Mouse (Mus musculus) midbrain, embryonic 11.5 days (tissue): ENCODE data around the gene Lonp1. TPM values are rescaled to one million over a fixed set of nuclear protein-coding genes. Genes with fewer than 3 reads are reported as not detected.
"Not testable (repeated sequence)": the region's sequence is repeated elsewhere in the genome, so short reads cannot be mapped to it uniquely, and the experiment has no call there.

Experiments
- ATAC-seq: fragments of 200-750 bp; cut with Nextera tagmentation; 2 replicates; pipeline ENCODE4 v1.8.0; 2017; ENCODE audit warnings: moderate TSS enrichment, moderate library complexity; ENCODE audit not compliant: low FRiP score
- DNase-seq: peaks from one replicate; pipeline ENCODE4 v3.0.0; 2015; ENCODE audit warnings: low spot score; ENCODE audit errors: missing footprints
- H3K27ac ChIP-seq: fragments of 300-500 bp; sonication (generic); 2 replicates; pipeline ENCODE4 v1.5.1; 2014; ENCODE audit warnings: low read depth, low read length
- H3K27me3 ChIP-seq: fragments of 300-500 bp; sonication (generic); 2 replicates; pipeline ENCODE4 v1.6.1; 2014; ENCODE audit warnings: mild to moderate bottlenecking, low read length, moderate library complexity, mixed read lengths; ENCODE audit not compliant: control insufficient read depth, insufficient read depth
- H3K36me3 ChIP-seq: fragments of 300-500 bp; sonication (generic); 2 replicates; pipeline ENCODE4 v1.6.1; 2014; ENCODE audit warnings: mild to moderate bottlenecking, low read length, moderate library complexity, mixed read lengths; ENCODE audit not compliant: control insufficient read depth, insufficient read depth
- H3K4me1 ChIP-seq: fragments of 300-500 bp; sonication (generic); 2 replicates; pipeline ENCODE4 v1.6.1; 2014; ENCODE audit warnings: low read length; ENCODE audit not compliant: control insufficient read depth, insufficient read depth
- H3K4me2 ChIP-seq: fragments of 300-500 bp; sonication (generic); 2 replicates; pipeline ENCODE4 v1.6.1; 2014; ENCODE audit warnings: mild to moderate bottlenecking, moderate library complexity
- H3K4me3 ChIP-seq: fragments of 300-500 bp; sonication (generic); 2 replicates; pipeline ENCODE4 v1.5.1; 2014; ENCODE audit warnings: low read depth, low read length
- H3K9ac ChIP-seq: fragments of 300-500 bp; sonication (generic); 2 replicates; pipeline ENCODE4 v1.6.1; 2014; ENCODE audit warnings: low read length
- H3K9me3 ChIP-seq: fragments of 300-500 bp; sonication (generic); 2 replicates; pipeline ENCODE4 v1.6.1; 2016; ENCODE audit warnings: low read length; ENCODE audit not compliant: control insufficient read depth
- WGBS: fragments of 180-500 bp; shearing (Covaris S2); extraction: QIAGEN DNeasy Blood & Tissue Kit; methylation state at CpG from one replicate; pipeline ENCODE4 v1.1.7; 2014; 5-methylcytosine and 5-hydroxymethylcytosine counted together
- polyA plus RNA-seq: library from polyadenylated mRNA; unstranded; fragments of >200 nt; fragmentation: Nextera tagmentation; extraction: Ambion mirVana; gene quantifications from 2 replicates; pipeline ENCODE4 v1.2.1, GENCODE M21; 2014

Lonp1 gene
- polyA plus RNA-seq, 1 experiment from 2014 or later = 48.9 TPM

DNA sequence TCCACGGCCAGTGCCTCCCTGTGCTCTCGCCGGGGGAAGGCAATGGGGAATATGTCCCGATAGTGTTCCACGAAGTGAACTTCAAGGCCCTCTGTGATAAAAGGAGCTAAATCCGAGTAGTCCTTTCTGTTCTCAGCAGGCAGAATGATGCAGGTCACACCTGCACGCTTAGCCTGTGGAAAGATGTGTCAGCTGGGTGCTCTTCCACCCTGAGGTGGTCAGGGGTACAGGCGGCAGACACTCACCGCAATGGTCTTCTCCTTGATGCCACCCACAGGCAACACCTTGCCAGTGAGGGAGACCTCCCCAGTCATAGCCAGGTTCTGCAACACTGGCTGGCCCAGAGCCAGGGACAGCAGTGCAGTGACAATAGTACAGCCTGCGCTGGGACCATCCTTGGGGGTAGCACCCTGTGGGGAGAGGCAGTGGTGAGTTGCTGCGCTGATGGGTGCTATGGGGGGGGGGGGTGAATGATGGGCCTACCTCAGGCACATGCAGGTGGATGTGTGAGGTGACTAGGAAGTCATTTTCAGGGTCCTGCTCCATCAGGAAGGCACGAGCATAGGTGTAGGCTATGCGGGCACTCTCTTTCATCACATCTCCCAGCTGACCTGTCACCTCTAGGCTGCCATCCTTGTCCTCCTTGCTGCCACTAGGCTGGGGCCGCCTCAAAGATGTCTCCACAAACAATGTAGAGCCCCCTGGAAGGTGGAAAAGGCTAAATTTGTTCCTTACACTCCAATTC lies 12.1 kb downstream of the Lonp1 start:
- Histone ChIP-seq H3K4me2 (peak overlapping the region; percentile 85), H3K27me3 (no peaks in the 10 kb centered on the region), H3K4me1 (peaks cover 19% of the 10 kb centered on the region), H3K4me3 (peak overlapping the region; percentile 79), H3K9me3 (no peaks in the 10 kb centered on the region), H3K36me3 (peaks cover 16% of the 10 kb centered on the region), H3K27ac (no peak overlapping the region), H3K9ac (peak overlapping the region; percentile 84)
- 41% methylated on average over 14 of the region's 14 CpGs for WGBS
- DNase-seq = no peak
- no peak for ATAC-seq

DNA sequence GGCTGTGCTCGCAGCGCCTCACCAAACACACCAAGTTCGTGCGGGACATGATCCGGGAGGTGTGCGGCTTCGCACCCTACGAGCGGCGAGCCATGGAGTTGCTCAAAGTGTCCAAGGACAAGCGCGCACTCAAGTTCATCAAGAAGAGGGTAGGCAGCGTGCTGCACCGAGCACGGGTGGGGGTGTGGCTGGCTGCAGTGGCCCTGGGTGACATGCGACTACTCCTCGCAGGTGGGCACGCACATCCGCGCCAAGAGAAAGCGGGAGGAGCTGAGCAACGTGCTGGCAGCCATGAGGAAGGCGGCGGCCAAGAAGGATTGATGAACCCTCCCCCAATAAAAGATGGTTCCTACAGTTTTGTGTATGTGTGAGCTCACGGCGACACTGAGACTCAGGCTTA lies 12.8 kb downstream of the Lonp1 start:
- peak overlapping the region; percentile 85 for H3K4me2 ChIP-seq
- peak overlapping the region; percentile 79 for H3K4me3 ChIP-seq
- peaks cover 22% of the 10 kb centered on the region for H3K4me1 ChIP-seq
- H3K9ac ChIP-seq = peak overlapping the region; percentile 84
- not testable (repeated sequence) for ATAC-seq, DNase-seq, H3K9me3 ChIP-seq, H3K27me3 ChIP-seq
- peaks cover 12% of the 10 kb centered on the region for H3K36me3 ChIP-seq
- under 1% methylated on average over 26 of the region's 26 CpGs for WGBS
- peak overlapping the region; percentile 42 for H3K27ac ChIP-seq

DNA sequence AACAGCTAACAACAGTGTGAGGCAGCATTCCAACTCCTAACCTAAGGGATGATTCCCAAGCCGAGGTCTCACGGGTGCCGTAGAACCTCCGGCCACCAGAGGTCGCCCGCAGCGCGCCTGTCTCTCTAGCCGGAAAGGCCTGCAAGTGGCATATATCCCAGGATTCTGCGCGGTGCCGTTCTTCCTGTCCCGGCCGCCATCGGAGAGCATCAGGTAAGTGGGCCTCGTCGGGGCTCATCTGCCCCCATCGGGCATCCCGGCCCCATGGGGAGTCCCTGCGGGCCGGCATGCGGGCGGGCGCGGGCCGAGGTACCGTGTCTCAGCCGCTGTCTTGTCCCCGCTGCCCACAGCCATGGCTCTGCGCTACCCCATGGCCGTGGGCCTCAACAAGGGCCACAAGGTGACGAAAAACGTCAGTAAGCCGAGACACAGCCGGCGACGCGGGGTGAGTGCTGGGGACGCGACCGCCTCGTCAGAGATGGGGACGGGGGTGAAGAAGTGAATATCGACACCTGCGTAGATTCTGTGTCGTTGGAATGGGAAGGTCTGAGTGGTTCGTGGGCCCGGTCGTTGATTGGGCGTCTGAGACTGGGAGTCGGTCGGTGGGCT lies 13.3 kb downstream of the Lonp1 start, which contains the start of gene Rpl36:
Gene Rpl36 (plus strand): TSS at position 181 of the 609 bp plus-strand sequence.
- Histone ChIP-seq H3K9me3 (no peaks in the 10 kb centered on the region), H3K4me3 (peak within 1 kb of the TSS; percentile 79), H3K36me3 (peaks cover 12% of the 10 kb centered on the region), H3K27me3 (no peaks in the 10 kb centered on the region), H3K9ac (peak within 1 kb of the TSS; percentile 84), H3K4me1 (peaks cover 28% of the 10 kb centered on the region), H3K27ac (peak within 1 kb of the TSS; percentile 42), H3K4me2 (peak within 1 kb of the TSS; percentile 85)
- peak; percentile 100 for DNase-seq
- peak; percentile 59 for ATAC-seq
- under 1% methylated on average over 52 of the region's 52 CpGs for WGBS

DNA sequence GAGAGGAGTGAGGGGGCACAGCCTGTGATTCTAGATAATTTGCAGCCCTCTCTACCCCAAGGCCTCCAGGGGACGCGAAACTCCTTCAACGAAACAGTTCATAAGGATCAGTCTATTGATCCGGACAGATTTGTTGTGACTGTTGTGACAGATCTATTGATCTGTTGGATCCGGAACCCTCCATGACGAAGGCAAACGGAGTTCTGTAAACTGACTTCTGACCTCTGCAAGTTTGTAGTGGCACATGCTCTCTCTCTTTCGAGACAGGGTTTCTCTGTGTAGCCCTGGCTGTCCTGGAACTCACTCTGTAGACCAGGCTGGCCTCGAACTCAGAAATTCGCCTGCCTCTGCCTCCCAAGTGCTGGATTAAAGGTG lies 14.1 kb downstream of the Lonp1 start:
- not testable (repeated sequence) for H3K27me3 ChIP-seq, H3K4me2 ChIP-seq, DNase-seq, ATAC-seq, H3K27ac ChIP-seq, H3K4me3 ChIP-seq, H3K9me3 ChIP-seq, H3K9ac ChIP-seq, H3K36me3 ChIP-seq
- WGBS = 74% methylated on average over 10 of the region's 10 CpGs
- peaks cover 28% of the 10 kb centered on the region for H3K4me1 ChIP-seq

DNA sequence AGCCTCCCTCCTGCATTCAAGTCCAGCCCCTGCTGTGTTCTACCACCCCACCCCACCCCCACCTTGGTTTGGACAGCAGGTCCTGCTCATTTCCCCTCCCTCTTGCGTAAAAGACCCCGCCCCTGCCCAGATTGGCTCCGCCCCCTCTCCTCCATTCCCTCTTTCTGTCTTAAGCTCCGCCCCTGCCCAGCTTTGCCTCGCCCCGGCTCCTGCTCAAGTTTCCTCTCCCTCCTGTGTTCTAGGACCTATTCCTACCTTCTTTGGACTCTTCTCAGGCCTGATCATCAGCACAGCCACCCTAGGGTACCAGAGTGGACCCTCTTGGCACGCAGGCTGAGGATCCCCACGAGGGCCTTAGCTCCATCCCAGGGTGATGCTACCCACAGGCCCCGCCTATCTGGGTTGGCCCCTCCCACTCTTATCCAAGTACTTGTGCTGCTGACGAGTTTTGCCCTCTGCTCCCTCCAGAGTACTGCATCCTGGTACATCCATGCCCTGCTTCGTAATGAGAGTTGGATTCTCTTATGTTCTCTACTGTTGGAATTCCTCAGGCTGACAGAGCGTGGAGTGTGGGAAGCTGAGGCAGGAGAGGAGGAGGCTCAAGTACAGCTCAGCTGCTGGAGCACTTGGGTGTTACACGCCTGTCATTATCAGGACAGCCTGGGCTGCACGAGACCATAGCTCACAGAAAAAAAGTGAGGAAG lies 14.7 kb downstream of the Lonp1 start:
- H3K4me3 ChIP-seq = no peak overlapping the region
- no peaks in the 10 kb centered on the region for H3K9me3 ChIP-seq
- WGBS = 15% methylated on average over 14 of the region's 14 CpGs
- H3K36me3 ChIP-seq = peaks cover 7% of the 10 kb centered on the region
- H3K27me3 ChIP-seq = no peaks in the 10 kb centered on the region
- DNase-seq (no peak), ATAC-seq (no peak)
- peaks cover 28% of the 10 kb centered on the region for H3K4me1 ChIP-seq
- H3K27ac ChIP-seq = no peak overlapping the region
- no peak overlapping the region for H3K9ac ChIP-seq
- peak overlapping the region; percentile 24; the same call in 1 of the 2 replicates for H3K4me2 ChIP-seq

DNA sequence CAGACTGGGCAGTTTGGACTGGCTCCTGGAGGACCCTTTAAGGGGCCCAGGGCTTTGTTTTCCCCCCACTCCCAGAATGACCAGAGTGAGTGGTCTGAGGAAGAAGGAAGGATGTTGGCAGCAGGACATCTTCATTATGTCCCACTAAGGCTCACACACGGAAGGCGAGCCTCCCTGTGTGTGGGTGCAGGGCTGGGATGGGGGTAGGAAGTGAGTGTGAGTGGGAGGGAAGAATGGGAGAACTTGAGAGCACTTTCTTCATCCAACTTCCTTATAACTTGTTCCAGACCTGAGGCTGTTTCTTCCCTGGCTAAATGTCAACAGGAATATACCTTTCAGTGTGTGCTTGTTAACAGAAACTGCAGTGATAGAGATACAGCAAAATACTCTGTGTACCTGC lies 15.4 kb downstream of the Lonp1 start:
- DNase-seq (no peak), ATAC-seq (no peak)
- H3K4me2 ChIP-seq = no peak overlapping the region
- H3K4me1 ChIP-seq = peaks cover 28% of the 10 kb centered on the region
- H3K4me3 ChIP-seq = no peak overlapping the region
- H3K27me3 ChIP-seq = no peaks in the 10 kb centered on the region
- H3K9me3 ChIP-seq = no peaks in the 10 kb centered on the region
- WGBS = 71% methylated on average over 2 of the region's 2 CpGs
- H3K27ac ChIP-seq = no peak overlapping the region
- no peak overlapping the region for H3K9ac ChIP-seq
- peaks cover 14% of the 10 kb centered on the region for H3K36me3 ChIP-seq

DNA sequence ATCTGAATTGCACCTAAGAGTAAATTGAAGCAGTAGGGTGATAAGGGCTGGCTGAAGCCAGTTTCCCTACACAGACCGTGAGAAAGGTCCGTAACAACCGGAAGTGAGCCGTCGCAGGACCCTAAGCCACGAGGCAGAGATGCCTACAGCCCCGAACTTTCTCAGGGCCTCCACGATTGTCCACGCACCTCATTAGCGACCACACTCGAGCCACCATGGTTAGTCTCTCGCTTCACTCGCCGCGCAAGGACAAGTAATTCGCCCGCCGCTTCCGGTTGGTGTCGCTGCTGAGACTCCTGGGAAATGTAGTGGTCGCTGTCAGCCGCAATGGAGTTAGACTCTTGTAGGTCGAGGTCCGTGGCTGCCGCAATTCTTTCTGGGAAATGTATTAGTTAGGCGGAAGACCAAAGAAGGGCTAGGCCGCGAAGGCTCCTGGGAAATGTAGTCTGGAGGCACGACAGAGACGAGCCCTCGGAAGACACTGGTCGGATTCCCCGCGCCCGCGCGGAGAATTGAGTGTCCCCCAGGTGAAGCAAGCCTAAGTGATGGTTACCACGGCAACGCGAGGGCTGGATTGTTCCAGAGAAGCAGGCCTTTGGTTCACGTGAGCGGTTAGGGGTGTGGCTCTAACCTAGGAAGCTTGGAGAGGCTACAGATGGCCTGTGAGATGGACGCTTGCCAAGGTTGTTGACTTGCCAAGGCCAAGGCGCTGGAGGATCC lies 17.1 kb downstream of the Lonp1 start, which contains the start of gene 2410015M20Rik:
Gene 2410015M20Rik (minus strand): TSS at position 320 of the 720 bp plus-strand sequence.
- H3K27ac ChIP-seq = no peak within 1 kb of the TSS
- H3K9me3 ChIP-seq = no peaks in the 10 kb centered on the region
- peak within 1 kb of the TSS; percentile 78 for H3K9ac ChIP-seq
- H3K4me3 ChIP-seq = peak within 1 kb of the TSS; percentile 61
- ATAC-seq (peak; percentile 87), DNase-seq (peak; percentile 99)
- peaks cover 22% of the 10 kb centered on the region for H3K4me1 ChIP-seq
- peak within 1 kb of the TSS; percentile 80 for H3K4me2 ChIP-seq
- no peaks in the 10 kb centered on the region for H3K27me3 ChIP-seq
- under 1% methylated on average over 44 of the region's 44 CpGs for WGBS
- H3K36me3 ChIP-seq = peaks cover 26% of the 10 kb centered on the region

DNA sequence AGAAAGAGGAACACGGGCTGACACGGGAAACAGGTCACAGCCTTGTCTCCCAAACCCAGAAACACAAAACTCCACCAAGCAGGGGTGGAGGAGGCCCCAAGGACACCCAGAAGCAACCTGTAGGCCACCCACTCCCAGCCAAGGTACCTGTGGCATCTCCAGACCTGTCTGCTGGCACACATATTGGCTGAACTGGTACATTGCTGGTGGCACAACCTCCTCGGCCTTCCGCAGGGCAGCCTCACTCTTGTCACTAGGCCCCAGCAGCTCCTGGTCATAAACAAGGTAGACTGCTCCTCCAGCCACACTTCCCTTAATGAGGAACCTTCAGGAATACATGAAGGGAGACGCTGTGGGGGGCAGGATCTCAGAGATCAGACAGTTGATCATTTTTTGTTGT lies 18.0 kb downstream of the Lonp1 start:
- Histone ChIP-seq H3K27me3 (no peaks in the 10 kb centered on the region), H3K27ac (no peak overlapping the region), H3K9ac (peak overlapping the region; percentile 78; the same call in 1 of the 2 replicates), H3K9me3 (no peaks in the 10 kb centered on the region), H3K4me3 (peak overlapping the region; percentile 61), H3K36me3 (peaks cover 30% of the 10 kb centered on the region), H3K4me1 (peaks cover 17% of the 10 kb centered on the region), H3K4me2 (peak overlapping the region; percentile 80)
- WGBS = 59% methylated on average over 5 of the region's 5 CpGs
- DNase-seq (no peak), ATAC-seq (no peak)
